Mouse (Mus musculus) limb, embryonic 13.5 days (tissue): ENCODE measurements at regions not wholly inside any gene's neighbourhood (a gene's known extent, or its start where the extent isn't known, plus 50 kb on each side); places are given as distances from the start of the nearest gene placed in this dataset.

Experiments
- ATAC-seq: fragments of 200-750 bp; cut with Nextera tagmentation; 2 replicates; pipeline ENCODE4 v1.8.0; 2017; ENCODE audit warnings: low read depth, moderate number of reproducible peaks, moderate TSS enrichment; ENCODE audit not compliant: low FRiP score
- H3K27ac ChIP-seq: fragments of 300-500 bp; sonication (generic); 2 replicates; pipeline ENCODE4 v1.5.1; 2015; ENCODE audit warnings: inconsistent platforms, mild to moderate bottlenecking, moderate library complexity
- H3K27me3 ChIP-seq: fragments of 300-500 bp; sonication (generic); 2 replicates; pipeline ENCODE4 v1.6.1; 2015; ENCODE audit warnings: mild to moderate bottlenecking, inconsistent platforms
- H3K36me3 ChIP-seq: fragments of 300-500 bp; sonication (generic); 2 replicates; pipeline ENCODE4 v1.6.1; 2015; ENCODE audit warnings: inconsistent platforms, mild to moderate bottlenecking, moderate library complexity
- H3K4me1 ChIP-seq: fragments of 300-500 bp; sonication (generic); 2 replicates; pipeline ENCODE4 v1.6.1; 2015; ENCODE audit warnings: inconsistent platforms
- H3K4me2 ChIP-seq: fragments of 300-500 bp; sonication (generic); replicated peaks from 2 replicates; pipeline ENCODE4 v1.6.1; 2015; ENCODE audit warnings: inconsistent platforms, mild to moderate bottlenecking, moderate library complexity
- H3K4me3 ChIP-seq: fragments of 300-500 bp; sonication (generic); 2 replicates; pipeline ENCODE4 v1.5.1; 2015; ENCODE audit warnings: moderate library complexity, mild to moderate bottlenecking, inconsistent platforms
- H3K9ac ChIP-seq: fragments of 300-500 bp; sonication (generic); 2 replicates; pipeline ENCODE4 v1.6.1; 2015; ENCODE audit warnings: mild to moderate bottlenecking, inconsistent platforms
- H3K9me3 ChIP-seq: fragments of 300-500 bp; sonication (generic); 2 replicates; pipeline ENCODE4 v1.6.1; 2016; ENCODE audit warnings: inconsistent platforms
- WGBS: fragments of 180-500 bp; shearing (Covaris S2); methylation state at CpG from one replicate; pipeline ENCODE4 v1.1.7; 2015; 5-methylcytosine and 5-hydroxymethylcytosine counted together

GRCm38 (mm10) chr2:61384467-61384866 is 193.9 kb upstream of the Tank start:
- no peak overlapping the region for H3K27ac ChIP-seq
- ATAC-seq: no peak

GRCm38 (mm10) chr2:61383744-61384295 is 194.6 kb upstream of the Tank start:
- 96% methylated on average over 1 of the region's 1 CpGs for WGBS

More at GRCm38 (mm10) chr2:61384467-61384866, 193.9 kb upstream of the Tank start:
- no peak overlapping the region for H3K4me3 ChIP-seq
- no peaks in the 10 kb centered on the region for H3K36me3 ChIP-seq
- H3K27me3 ChIP-seq: no peaks in the 10 kb centered on the region
- H3K9me3 ChIP-seq: no peaks in the 10 kb centered on the region
- H3K9ac ChIP-seq: no peak overlapping the region
- H3K4me1 ChIP-seq: no peaks in the 10 kb centered on the region
- 79% methylated on average over 6 of the region's 6 CpGs for WGBS
- H3K4me2 ChIP-seq: no peak overlapping the region

DNA sequence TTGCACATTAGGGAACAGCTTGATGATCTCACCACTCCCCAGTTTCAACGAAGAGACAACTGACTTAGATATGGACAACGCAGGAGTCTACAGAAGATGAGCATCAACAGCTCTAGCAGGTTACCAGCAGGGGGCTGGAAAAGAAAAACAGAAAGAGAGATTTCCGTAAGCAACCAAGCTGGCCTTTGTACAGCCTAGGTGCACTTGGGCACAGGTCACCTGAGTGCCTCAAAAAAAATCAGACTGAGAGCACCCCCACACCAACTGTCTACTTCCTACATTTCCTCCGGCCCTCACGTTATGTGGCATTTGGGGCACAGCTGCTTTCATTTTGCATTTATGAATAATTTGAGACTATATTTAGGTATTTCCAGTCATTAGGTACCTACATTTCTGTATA is 199.3 kb upstream of the Tank start:
- Histone ChIP-seq H3K4me1 (no peaks in the 10 kb centered on the region), H3K4me3 (no peak overlapping the region), H3K9ac (no peak overlapping the region), H3K9me3 (no peaks in the 10 kb centered on the region), H3K36me3 (no peaks in the 10 kb centered on the region), H3K4me2 (no peak overlapping the region), H3K27me3 (no peaks in the 10 kb centered on the region), H3K27ac (no peak overlapping the region)
- WGBS: 75% methylated on average over 5 of the region's 5 CpGs
- no peak for ATAC-seq

More at GRCm38 (mm10) chr2:61383744-61384295, 194.6 kb upstream of the Tank start:
- Histone ChIP-seq H3K4me3 (no peak overlapping the region), H3K9ac (no peak overlapping the region), H3K36me3 (no peaks in the 10 kb centered on the region), H3K4me2 (no peak overlapping the region), H3K9me3 (no peaks in the 10 kb centered on the region), H3K27me3 (no peaks in the 10 kb centered on the region), H3K4me1 (no peaks in the 10 kb centered on the region), H3K27ac (no peak overlapping the region)
- no peak for ATAC-seq

- Histone ChIP-seq H3K4me3 (no peak overlapping the region), H3K36me3 (no peaks in the 10 kb centered on the region), H3K9me3 (no peaks in the 10 kb centered on the region), H3K27me3 (no peaks in the 10 kb centered on the region), H3K4me2 (no peak overlapping the region), H3K27ac (no peak overlapping the region), H3K4me1 (no peaks in the 10 kb centered on the region), H3K9ac (no peak overlapping the region)
- no peak for ATAC-seq
- 89% methylated on average over 5 of the region's 5 CpGs for WGBS
Observed at GRCm38 (mm10) chr2:61378297-61378696, 200.1 kb upstream of the Tank start.

- Histone ChIP-seq H3K9ac (no peak overlapping the region), H3K36me3 (no peaks in the 10 kb centered on the region), H3K4me1 (no peaks in the 10 kb centered on the region), H3K27me3 (no peaks in the 10 kb centered on the region), H3K4me3 (no peak overlapping the region), H3K9me3 (no peaks in the 10 kb centered on the region), H3K4me2 (no peak overlapping the region), H3K27ac (no peak overlapping the region)
- 95% methylated on average over 8 of the region's 8 CpGs for WGBS
- no peak for ATAC-seq
Observed at GRCm38 (mm10) chr2:61377756-61378155, 200.6 kb upstream of the Tank start.

DNA sequence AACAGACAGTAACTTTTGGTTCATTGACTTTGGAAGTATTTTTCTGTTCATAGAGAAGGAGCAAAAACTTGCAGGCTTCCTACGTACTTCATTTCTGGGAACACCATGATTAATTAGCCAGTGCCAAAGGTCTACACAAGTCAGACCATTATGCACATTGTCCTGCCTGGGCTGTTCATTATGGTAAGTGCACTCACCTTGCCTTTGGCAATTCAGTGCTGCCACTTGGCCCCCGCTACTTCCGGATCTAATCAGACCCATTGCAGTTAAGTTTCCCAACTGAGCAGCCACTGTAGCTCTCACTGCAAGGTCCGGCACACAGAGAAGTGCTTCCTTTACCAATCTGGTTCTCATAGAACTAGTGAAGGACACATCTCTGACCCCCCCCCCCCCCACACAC is 215.8 kb upstream of the Tank start:
- Histone ChIP-seq H3K27me3 (no peaks in the 10 kb centered on the region), H3K9ac (no peak overlapping the region), H3K4me1 (0 out of 2 replicates have a peak, but pooled peaks cover 3% of the 10 kb centered on the region), H3K36me3 (no peaks in the 10 kb centered on the region), H3K27ac (no peak overlapping the region), H3K9me3 (no peaks in the 10 kb centered on the region), H3K4me2 (no peak overlapping the region), H3K4me3 (no peak overlapping the region)
- no peak for ATAC-seq
- 71% methylated on average over 4 of the region's 4 CpGs for WGBS

DNA sequence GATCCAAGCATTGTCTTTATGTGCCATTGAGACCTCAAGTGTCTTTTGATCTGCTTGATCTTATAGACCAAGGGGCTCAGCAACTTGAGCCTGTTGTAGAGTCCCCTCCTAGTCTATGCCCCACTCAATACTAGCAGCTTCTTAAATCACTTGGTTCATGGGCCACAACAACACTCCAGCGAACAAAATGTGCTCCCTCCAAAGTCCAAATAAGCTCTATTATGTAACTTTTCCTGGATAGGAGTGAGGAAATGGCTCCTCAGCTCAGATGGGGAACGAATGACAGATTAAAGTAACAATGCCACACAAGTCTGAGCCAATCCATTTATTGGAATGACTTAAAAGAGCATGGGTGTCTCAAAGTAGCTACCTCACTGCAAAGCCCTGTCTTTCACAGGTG is 217.0 kb upstream of the Tank start:
- no peak overlapping the region for H3K27ac ChIP-seq
- no peaks in the 10 kb centered on the region for H3K27me3 ChIP-seq
- H3K4me2 ChIP-seq: no peak overlapping the region
- no peak for ATAC-seq
- no peak overlapping the region for H3K9ac ChIP-seq
- 95% methylated on average over 2 of the region's 2 CpGs for WGBS
- H3K36me3 ChIP-seq: no peaks in the 10 kb centered on the region
- H3K4me3 ChIP-seq: no peak overlapping the region
- H3K9me3 ChIP-seq: no peaks in the 10 kb centered on the region
- H3K4me1 ChIP-seq: 0 out of 2 replicates have a peak, but pooled peaks cover 3% of the 10 kb centered on the region

DNA sequence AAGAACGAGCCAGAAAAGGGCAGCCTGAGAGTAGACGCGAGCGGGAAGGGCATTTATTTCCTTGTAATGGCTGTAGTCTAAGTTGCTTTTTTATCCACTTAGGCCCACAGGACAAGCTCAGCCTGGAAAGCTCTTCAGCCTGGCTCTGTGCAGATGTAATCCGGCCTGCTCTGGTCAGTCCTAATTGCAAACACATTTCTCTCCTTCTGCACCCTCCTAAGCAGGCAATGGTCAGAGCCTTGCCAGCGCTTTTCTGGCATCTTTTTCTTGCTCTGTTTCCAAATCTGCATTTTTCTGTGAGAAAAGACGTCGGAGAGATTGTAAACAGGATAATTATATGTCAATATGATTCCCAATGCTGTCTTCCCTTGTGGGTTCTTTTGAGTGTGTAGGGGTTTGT is 224.3 kb upstream of the Tank start:
- H3K4me2 ChIP-seq: peak overlapping the region; percentile 16

DNA sequence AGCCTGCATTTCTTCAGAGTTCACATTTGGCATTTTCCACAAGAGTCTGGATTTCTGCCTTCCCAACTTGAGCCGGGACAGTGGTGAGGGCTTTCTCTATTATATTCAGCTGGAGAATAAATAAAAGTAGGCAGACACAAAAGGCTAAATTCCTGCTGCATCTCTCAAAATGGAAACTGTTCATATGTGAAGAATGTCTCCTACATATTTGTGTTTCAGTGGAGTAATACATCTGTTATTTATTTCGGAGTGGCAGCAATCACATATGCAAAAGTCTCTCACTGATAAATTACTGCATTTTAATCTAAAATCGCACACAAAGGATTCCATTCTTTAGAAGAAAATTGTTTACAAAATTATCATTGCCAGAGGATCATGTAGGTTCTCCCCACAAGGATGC is 230.9 kb upstream of the Tank start:
- H3K9me3 ChIP-seq: no peaks in the 10 kb centered on the region
- no peaks in the 10 kb centered on the region for H3K27me3 ChIP-seq
- H3K4me1 ChIP-seq: 0 out of 2 replicates have a peak, but pooled peaks cover 4% of the 10 kb centered on the region
- H3K9ac ChIP-seq: no peak overlapping the region
- WGBS: 82% methylated on average over 3 of the region's 3 CpGs
- no peak overlapping the region for H3K27ac ChIP-seq
- ATAC-seq: no peak
- H3K4me2 ChIP-seq: no peak overlapping the region
- no peak overlapping the region for H3K4me3 ChIP-seq
- no peaks in the 10 kb centered on the region for H3K36me3 ChIP-seq

More for the DNA sequence above, 224.3 kb upstream of the Tank start:
- Histone ChIP-seq H3K27me3 (no peaks in the 10 kb centered on the region), H3K36me3 (no peaks in the 10 kb centered on the region), H3K9ac (no peak overlapping the region), H3K4me3 (no peak overlapping the region), H3K4me1 (peaks cover 16% of the 10 kb centered on the region), H3K27ac (peak overlapping the region; percentile 65; the same call in 1 of the 2 replicates), H3K9me3 (no peaks in the 10 kb centered on the region)
- WGBS: 17% methylated on average over 8 of the region's 8 CpGs
- ATAC-seq: peak; percentile 86

DNA sequence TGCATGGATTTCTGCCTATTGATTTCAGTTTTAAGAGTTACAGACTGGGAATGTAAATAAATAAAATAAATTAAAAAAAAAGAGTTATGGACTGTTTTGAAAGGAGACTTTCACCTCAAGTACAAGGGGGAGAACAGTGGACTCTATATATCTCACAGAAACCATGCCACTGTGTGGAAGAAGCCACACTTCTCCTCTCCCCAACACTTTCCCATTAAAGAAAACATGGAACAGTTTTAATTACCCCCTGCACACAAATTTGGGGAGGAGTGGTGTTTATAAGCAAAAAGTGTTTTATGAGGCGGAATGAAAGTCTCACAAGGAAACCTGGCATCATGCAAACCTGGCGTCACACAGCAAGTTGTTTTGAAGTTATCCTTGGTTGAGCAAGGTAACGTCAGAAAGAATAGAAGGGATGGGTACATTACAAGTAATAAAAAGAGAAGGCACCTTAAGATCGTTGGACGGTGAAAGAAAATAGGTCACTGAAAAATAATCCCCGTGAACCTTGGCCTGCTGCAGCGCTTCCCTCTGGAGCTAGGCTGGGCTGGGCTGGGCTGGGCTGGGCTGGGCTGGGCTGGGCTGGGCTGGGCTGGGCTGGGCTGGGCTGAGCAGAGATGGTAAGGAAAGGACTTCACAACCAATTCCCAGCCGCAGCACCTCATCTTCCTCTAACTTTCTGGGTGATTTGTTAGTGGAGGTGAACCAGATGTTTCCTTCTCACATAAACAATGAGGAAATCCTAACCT is 232.2 kb upstream of the Tank start:
- no peak overlapping the region for H3K4me2 ChIP-seq
- WGBS: 19% methylated on average over 8 of the region's 8 CpGs
- no peak overlapping the region for H3K4me3 ChIP-seq
- H3K4me1 ChIP-seq: 0 out of 2 replicates have a peak, but pooled peaks cover 4% of the 10 kb centered on the region
- H3K36me3 ChIP-seq: no peaks in the 10 kb centered on the region
- H3K9me3 ChIP-seq: no peaks in the 10 kb centered on the region
- no peaks in the 10 kb centered on the region for H3K27me3 ChIP-seq
- ATAC-seq: no peak
- H3K9ac ChIP-seq: no peak overlapping the region
- no peak overlapping the region for H3K27ac ChIP-seq

DNA sequence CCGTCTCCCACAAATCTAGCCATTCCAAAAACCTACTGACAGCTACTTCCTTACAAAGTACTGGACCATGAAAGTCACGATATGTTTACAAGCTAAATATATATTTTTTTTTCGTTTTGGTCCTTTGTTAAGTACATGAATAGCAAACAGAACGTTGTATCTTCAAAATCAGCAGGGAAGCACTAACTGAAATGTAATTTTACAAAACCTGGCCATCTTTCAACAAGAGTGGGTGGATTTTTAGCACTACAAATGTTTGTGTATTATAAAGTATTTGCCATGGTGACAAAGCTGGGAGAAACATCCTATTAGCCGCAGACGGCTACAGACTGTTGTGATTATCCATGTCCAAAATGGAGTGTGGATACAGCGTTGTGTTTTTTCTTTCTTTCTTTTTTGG is 233.1 kb upstream of the Tank start:
- 81% methylated on average over 7 of the region's 7 CpGs for WGBS
- Histone ChIP-seq H3K27me3 (no peaks in the 10 kb centered on the region), H3K4me3 (no peak overlapping the region), H3K36me3 (no peaks in the 10 kb centered on the region), H3K4me2 (no peak overlapping the region), H3K9ac (no peak overlapping the region), H3K27ac (no peak overlapping the region), H3K9me3 (no peaks in the 10 kb centered on the region), H3K4me1 (0 out of 2 replicates have a peak, but pooled peaks cover 4% of the 10 kb centered on the region)
- no peak for ATAC-seq

GRCm38 (mm10) chr2:61344556-61345131 is 233.7 kb upstream of the Tank start:
- no peak for ATAC-seq
- Histone ChIP-seq H3K9ac (no peak overlapping the region), H3K9me3 (no peaks in the 10 kb centered on the region), H3K4me1 (0 out of 2 replicates have a peak, but pooled peaks cover 4% of the 10 kb centered on the region), H3K36me3 (no peaks in the 10 kb centered on the region), H3K27ac (no peak overlapping the region; the same call in 1 of the 2 replicates), H3K4me3 (no peak overlapping the region), H3K27me3 (no peaks in the 10 kb centered on the region), H3K4me2 (no peak overlapping the region)
- 79% methylated on average over 16 of the region's 16 CpGs for WGBS
